Mouse (Mus musculus) forebrain, embryonic 10.5 days (tissue): ENCODE data around the gene Zscan4-ps2. TPM values are rescaled to one million over a fixed set of nuclear protein-coding genes. Genes with fewer than 3 reads are reported as not detected.
"Not testable (repeated sequence)": the region's sequence is repeated elsewhere in the genome, so short reads cannot be mapped to it uniquely, and the experiment has no call there.

Source experiments
- DNase-seq: peaks from one replicate; pipeline ENCODE4 v3.0.0-alpha.2; 2017; ENCODE audit warnings: low spot score; ENCODE audit errors: extremely low spot score
- H3K27ac ChIP-seq: fragments of 300-500 bp; sonication (generic); 2 replicates; pipeline ENCODE4 v1.5.1; 2016; ENCODE audit warnings: mild to moderate bottlenecking
- H3K27me3 ChIP-seq: fragments of 300-500 bp; sonication (generic); 2 replicates; pipeline ENCODE4 v1.6.1; 2016; ENCODE audit warnings: mild to moderate bottlenecking; ENCODE audit not compliant: poor library complexity, severe bottlenecking
- H3K36me3 ChIP-seq: fragments of 300-500 bp; sonication (generic); replicated peaks from 2 replicates; pipeline ENCODE4 v1.6.1; 2016; ENCODE audit warnings: mild to moderate bottlenecking, moderate library complexity
- H3K4me1 ChIP-seq: fragments of 300-500 bp; sonication (generic); 2 replicates; pipeline ENCODE4 v1.6.1; 2016
- H3K4me3 ChIP-seq: fragments of 300-500 bp; sonication (generic); 2 replicates; pipeline ENCODE4 v1.5.1; 2016; ENCODE audit warnings: mild to moderate bottlenecking, moderate library complexity
- H3K9me3 ChIP-seq: fragments of 300-500 bp; sonication (generic); 2 replicates; pipeline ENCODE4 v1.6.1; 2016; ENCODE audit warnings: mild to moderate bottlenecking, moderate library complexity
- WGBS: fragments of 180-500 bp; shearing (Covaris S2); methylation state at CpG from one replicate; pipeline ENCODE4 v1.1.7; 2016; 5-methylcytosine and 5-hydroxymethylcytosine counted together
- polyA plus RNA-seq: library from polyadenylated mRNA; unstranded; fragments of >200 nt; fragmentation: Nextera tagmentation; extraction: Ambion mirVana; gene quantifications from 2 replicates; pipeline ENCODE4 v1.2.1, GENCODE M21; 2016

Zscan4-ps2 gene
- polyA plus RNA-seq, result not detected in 2 replicates

- H3K4me3 ChIP-seq, H3K27ac ChIP-seq, H3K4me1 ChIP-seq, DNase-seq, H3K9me3 ChIP-seq, H3K27me3 ChIP-seq, H3K36me3 ChIP-seq: not testable (repeated sequence)
- WGBS, result 88% methylated on average over 1 of the region's 1 CpGs
Observed at GRCm38 (mm10) chr7:11514010-11514409, at the start of gene Zscan4-ps2. TSS of gene Zscan4-ps2 (plus strand) at chr7:11514310.

Other genes starting within 250 kb of the Zscan4-ps2 start
- gene Zscan4e, start 203.6 kb upstream of the Zscan4-ps2 start, polyA plus RNA-seq, result not detected in 2 replicates
- gene Zscan4f, start 116.4 kb upstream of the Zscan4-ps2 start, polyA plus RNA-seq, result not detected in 2 replicates
- not detected in 2 replicates for gene Zscan4-ps3, start 95.0 kb downstream of the Zscan4-ps2 start, polyA plus RNA-seq
- gene Vmn1r72, start 165.8 kb downstream of the Zscan4-ps2 start, polyA plus RNA-seq, result not detected in 2 replicates
- gene Vmn1r73, start 216.0 kb downstream of the Zscan4-ps2 start, polyA plus RNA-seq, result not detected in 2 replicates